In genomic region chr1:42480348-42480920, GRCm38 (mm10) we compare ENCODE assay signal across 24 mouse cellular contexts.
"Had no signal": no experiment of that assay in that cellular context is flagged by ENCODE, and none has a peak within 500 bp of the region (broad histone marks: within the 10 kb centered on the region; RNA-seq: fewer than 3 reads in every experiment).

No protein-coding gene starts in this region.

- H3K4me3 ChIP-seq: limb, embryonic 10.5 days; limb, embryonic 13.5 days; liver, embryonic 12.5 days; liver, embryonic 15.5 days; megakaryocyte, embryonic 14.5 days; midbrain, embryonic 10.5 days; neural tube, embryonic 12.5 days; neural tube, embryonic 15.5 days had no signal

- H3K4me2 ChIP-seq: limb, embryonic 13.5 days; liver, embryonic 12.5 days; liver, embryonic 15.5 days; neural tube, embryonic 12.5 days; neural tube, embryonic 15.5 days had no signal

- H3K27me3 ChIP-seq: limb, embryonic 13.5 days; liver, embryonic 12.5 days; liver, embryonic 15.5 days; megakaryocyte, embryonic 14.5 days; neural tube, embryonic 12.5 days had no signal

- H3K9ac ChIP-seq: limb, embryonic 13.5 days; liver, embryonic 12.5 days; liver, embryonic 15.5 days; neural tube, embryonic 12.5 days; neural tube, embryonic 15.5 days had no signal

- H3K4me1 ChIP-seq: liver, embryonic 12.5 days; liver, embryonic 15.5 days; megakaryocyte, embryonic 14.5 days; neural tube, embryonic 12.5 days; neural tube, embryonic 15.5 days had no signal

- ATAC-seq: hindbrain, postnatal 0 days; inflammation-experienced regulatory T-cells, adult 6 months; intestine, embryonic 16.5 days; liver, embryonic 12.5 days had no signal

- H3K27ac ChIP-seq: hindbrain, postnatal 0 days; limb, embryonic 10.5 days; limb, embryonic 13.5 days; liver, embryonic 12.5 days; liver, embryonic 15.5 days; midbrain, embryonic 10.5 days; neural tube, embryonic 12.5 days; neural tube, embryonic 15.5 days; stomach, postnatal 0 days had no signal

- H3K9me3 ChIP-seq: limb, embryonic 10.5 days; limb, embryonic 13.5 days; liver, embryonic 12.5 days; liver, embryonic 15.5 days; midbrain, embryonic 10.5 days; neural tube, embryonic 12.5 days; neural tube, embryonic 15.5 days had no signal

- DNase-seq: kidney, adult 18-20 months; kidney, adult 9 months; kidney, postnatal 14 days; kidney, postnatal 4 days; layer of hippocampus, adult 9-11 months; layer of hippocampus, postnatal 36 days; liver; lung, adult 2 months; midbrain, embryonic 14.5 days; right cerebral cortex, postnatal 25 days; thymus, adult 2 months; thymus, postnatal 25 days had no signal

- H3K36me3 ChIP-seq: limb, embryonic 10.5 days; limb, embryonic 13.5 days; liver, embryonic 12.5 days; liver, embryonic 15.5 days; midbrain, embryonic 10.5 days; neural tube, embryonic 12.5 days; neural tube, embryonic 15.5 days had no signal
